Mouse (Mus musculus): ENCODE results near the gene Atm. TPM values are rescaled to one million over a fixed set of nuclear protein-coding genes. Genes with fewer than 3 reads are reported as not detected.

Gene Atm
- polyA plus RNA-seq, 1 experiment from 2014 or later = 6.1 TPM

- WGBS = 77% methylated on average over 9 of the region's 9 CpGs
- no peak overlapping the region for H3K27ac ChIP-seq (ENCODE audit: low read depth, low read length)
- no peaks in the 10 kb centered on the region for H3K27me3 ChIP-seq (replicated peaks; ENCODE audit: control insufficient read depth, insufficient read depth, low read length)
- H3K36me3 ChIP-seq (ENCODE audit: control insufficient read depth, insufficient read depth, low read length) = no peaks in the 10 kb centered on the region
- H3K4me3 ChIP-seq (ENCODE audit: low read length) = no peak overlapping the region
- no peaks in the 10 kb centered on the region for H3K4me1 ChIP-seq (ENCODE audit: control insufficient read depth, insufficient read depth, low read depth, low read length)
- H3K9ac ChIP-seq (ENCODE audit: low read depth, low read length) = no peak overlapping the region
- H3K9me3 ChIP-seq (ENCODE audit: control insufficient read depth, low read length) = no peaks in the 10 kb centered on the region
- no peak for ATAC-seq
- H3K4me2 ChIP-seq (ENCODE audit: low read length) = no peak overlapping the region
These were observed 114.2 kb downstream of the Atm start for GRCm38 (mm10) chr9:53422133-53422896.

- no peaks in the 10 kb centered on the region for H3K27me3 ChIP-seq (replicated peaks; ENCODE audit: control insufficient read depth, insufficient read depth, low read length)
- H3K27ac ChIP-seq (ENCODE audit: low read depth, low read length) = no peak overlapping the region
- 97% methylated on average over 3 of the region's 3 CpGs for WGBS
- no peak overlapping the region for H3K4me2 ChIP-seq (ENCODE audit: low read length)
- peaks cover 3% of the 10 kb centered on the region; the same call in 1 of the 2 replicates for H3K4me1 ChIP-seq (ENCODE audit: control insufficient read depth, insufficient read depth, low read depth, low read length)
- H3K36me3 ChIP-seq (ENCODE audit: control insufficient read depth, insufficient read depth, low read length) = no peaks in the 10 kb centered on the region
- no peak for ATAC-seq
- H3K9me3 ChIP-seq (ENCODE audit: control insufficient read depth, low read length) = no peaks in the 10 kb centered on the region
- H3K4me3 ChIP-seq (ENCODE audit: low read length) = no peak overlapping the region
- no peak overlapping the region for H3K9ac ChIP-seq (ENCODE audit: low read depth, low read length)
These were observed 127.1 kb downstream of the Atm start for GRCm38 (mm10) chr9:53409427-53409826.

GRCm38 (mm10) chr9:53408953-53409361 is 127.6 kb downstream of the Atm start:
- H3K9ac ChIP-seq (ENCODE audit: low read depth, low read length) = no peak overlapping the region
- no peak overlapping the region for H3K4me2 ChIP-seq (ENCODE audit: low read length)
- H3K4me3 ChIP-seq (ENCODE audit: low read length) = no peak overlapping the region
- H3K27me3 ChIP-seq (replicated peaks; ENCODE audit: control insufficient read depth, insufficient read depth, low read length) = no peaks in the 10 kb centered on the region
- no peaks in the 10 kb centered on the region for H3K36me3 ChIP-seq (ENCODE audit: control insufficient read depth, insufficient read depth, low read length)
- no peaks in the 10 kb centered on the region for H3K9me3 ChIP-seq (ENCODE audit: control insufficient read depth, low read length)
- 88% methylated on average over 2 of the region's 2 CpGs for WGBS
- ATAC-seq = no peak
- peaks cover 3% of the 10 kb centered on the region; the same call in 1 of the 2 replicates for H3K4me1 ChIP-seq (ENCODE audit: control insufficient read depth, insufficient read depth, low read depth, low read length)
- H3K27ac ChIP-seq (ENCODE audit: low read depth, low read length) = no peak overlapping the region

GRCm38 (mm10) chr9:53408548-53408947 is 128.0 kb downstream of the Atm start:
- Histone ChIP-seq H3K4me3 (ENCODE audit: low read length) (no peak overlapping the region), H3K4me2 (ENCODE audit: low read length) (no peak overlapping the region), H3K9ac (ENCODE audit: low read depth, low read length) (no peak overlapping the region), H3K27ac (ENCODE audit: low read depth, low read length) (no peak overlapping the region), H3K36me3 (ENCODE audit: control insufficient read depth, insufficient read depth, low read length) (no peaks in the 10 kb centered on the region), H3K9me3 (ENCODE audit: control insufficient read depth, low read length) (no peaks in the 10 kb centered on the region), H3K27me3 (replicated peaks; ENCODE audit: control insufficient read depth, insufficient read depth, low read length) (no peaks in the 10 kb centered on the region), H3K4me1 (ENCODE audit: control insufficient read depth, insufficient read depth, low read depth, low read length) (peaks cover 3% of the 10 kb centered on the region; the same call in 1 of the 2 replicates)
- no peak for ATAC-seq
- 87% methylated on average over 4 of the region's 4 CpGs for WGBS

- Histone ChIP-seq H3K9me3 (ENCODE audit: control insufficient read depth, low read length) (no peaks in the 10 kb centered on the region), H3K36me3 (ENCODE audit: control insufficient read depth, insufficient read depth, low read length) (no peaks in the 10 kb centered on the region), H3K4me2 (ENCODE audit: low read length) (peak overlapping the region; percentile 44), H3K9ac (ENCODE audit: low read depth, low read length) (peak overlapping the region; percentile 28), H3K4me1 (ENCODE audit: control insufficient read depth, insufficient read depth, low read depth, low read length) (peaks cover 13% of the 10 kb centered on the region), H3K27ac (ENCODE audit: low read depth, low read length) (peak overlapping the region; percentile 48), H3K27me3 (replicated peaks; ENCODE audit: control insufficient read depth, insufficient read depth, low read length) (no peaks in the 10 kb centered on the region), H3K4me3 (ENCODE audit: low read length) (peak overlapping the region; percentile 26)
- peak; percentile 96 for ATAC-seq
- WGBS = 21% methylated on average over 21 of the region's 21 CpGs
These were observed 131.5 kb downstream of the Atm start for GRCm38 (mm10) chr9:53404753-53405722.

- WGBS = 80% methylated on average over 6 of the region's 6 CpGs
- no peak overlapping the region for H3K27ac ChIP-seq (ENCODE audit: low read depth, low read length)
- no peak for ATAC-seq
These were observed 132.3 kb downstream of the Atm start for GRCm38 (mm10) chr9:53404050-53404752.

GRCm38 (mm10) chr9:53402991-53403390 is 133.5 kb downstream of the Atm start:
- Histone ChIP-seq H3K4me1 (ENCODE audit: control insufficient read depth, insufficient read depth, low read depth, low read length) (peaks cover 13% of the 10 kb centered on the region), H3K36me3 (ENCODE audit: control insufficient read depth, insufficient read depth, low read length) (no peaks in the 10 kb centered on the region), H3K4me2 (ENCODE audit: low read length) (peak overlapping the region; percentile 36; the same call in 1 of the 2 replicates), H3K27me3 (replicated peaks; ENCODE audit: control insufficient read depth, insufficient read depth, low read length) (no peaks in the 10 kb centered on the region), H3K9ac (ENCODE audit: low read depth, low read length) (no peak overlapping the region), H3K4me3 (ENCODE audit: low read length) (no peak overlapping the region), H3K9me3 (ENCODE audit: control insufficient read depth, low read length) (no peaks in the 10 kb centered on the region), H3K27ac (ENCODE audit: low read depth, low read length) (peak overlapping the region; percentile 10; the same call in 1 of the 2 replicates)
- 48% methylated on average over 8 of the region's 8 CpGs for WGBS
- peak; percentile 43; the same call in 1 of the 2 replicates for ATAC-seq

More at GRCm38 (mm10) chr9:53404050-53404752, 132.3 kb downstream of the Atm start:
- no peaks in the 10 kb centered on the region for H3K9me3 ChIP-seq (ENCODE audit: control insufficient read depth, low read length)
- H3K4me1 ChIP-seq (ENCODE audit: control insufficient read depth, insufficient read depth, low read depth, low read length) = peaks cover 13% of the 10 kb centered on the region
- no peaks in the 10 kb centered on the region for H3K36me3 ChIP-seq (ENCODE audit: control insufficient read depth, insufficient read depth, low read length)
- no peaks in the 10 kb centered on the region for H3K27me3 ChIP-seq (replicated peaks; ENCODE audit: control insufficient read depth, insufficient read depth, low read length)
- H3K4me2 ChIP-seq (ENCODE audit: low read length) = peak overlapping the region; percentile 44
- H3K4me3 ChIP-seq (ENCODE audit: low read length) = no peak overlapping the region
- H3K9ac ChIP-seq (ENCODE audit: low read depth, low read length) = no peak overlapping the region

GRCm38 (mm10) chr9:53402291-53402711 is 134.2 kb downstream of the Atm start, which contains the start of gene 4930550C14Rik:
Gene 4930550C14Rik (plus strand): TSS chr9:53402325.
- no peak within 1 kb of the TSS for H3K9ac ChIP-seq (ENCODE audit: low read depth, low read length)
- H3K4me1 ChIP-seq (ENCODE audit: control insufficient read depth, insufficient read depth, low read depth, low read length) = peaks cover 13% of the 10 kb centered on the region
- H3K4me2 ChIP-seq (ENCODE audit: low read length) = peak within 1 kb of the TSS; percentile 36
- H3K36me3 ChIP-seq (ENCODE audit: control insufficient read depth, insufficient read depth, low read length) = no peaks in the 10 kb centered on the region
- H3K4me3 ChIP-seq (ENCODE audit: low read length) = no peak within 1 kb of the TSS
- WGBS = 15% methylated on average over 11 of the region's 11 CpGs
- H3K27ac ChIP-seq (ENCODE audit: low read depth, low read length) = peak within 1 kb of the TSS; percentile 10; the same call in 1 of the 2 replicates
- no peaks in the 10 kb centered on the region for H3K27me3 ChIP-seq (replicated peaks; ENCODE audit: control insufficient read depth, insufficient read depth, low read length)
- no peak for ATAC-seq
- H3K9me3 ChIP-seq (ENCODE audit: control insufficient read depth, low read length) = no peaks in the 10 kb centered on the region
